Mouse (Mus musculus) megakaryocyte progenitor cell, adult 5-6 weeks (primary cell): Measurements from ENCODE around the gene St8sia6. TPM values are rescaled to one million over a fixed set of nuclear protein-coding genes. Genes with fewer than 3 reads are reported as not detected.
"Not testable (repeated sequence)": the region's sequence is repeated elsewhere in the genome, so short reads cannot be mapped to it uniquely, and the experiment has no call there.

Source experiments
- ATAC-seq: replicated peaks from 2 replicates; pipeline ENCODE4 v1.8.0; 2016; ENCODE audit warnings: mild to moderate bottlenecking, moderate TSS enrichment, inconsistent platforms; ENCODE audit not compliant: poor library complexity
- total RNA-seq, 2 experiments: library from RNA; stranded (forward) in 1 of 2; stranded (reverse) in 1 of 2; fragments of 157-497, 149-512 nt in 1 of 2; fragments of 200-1000 nt in 1 of 2; gene quantifications; 2 replicates each; pipeline versions ENCODE4 v1.2.3 to v1.2.4; 2015 to 2017

St8sia6 gene
- total RNA-seq, 2 experiments from 2014 or later, result 1.00 to 5.5 TPM

- ATAC-seq, result no peak; the same call in 1 of the 2 replicates
Observed at GRCm38 (mm10) chr2:13672426-13672825, 121.4 kb downstream of the St8sia6 start.

- no peak for ATAC-seq
Observed at GRCm38 (mm10) chr2:13634866-13635265, 159.0 kb downstream of the St8sia6 start.

- ATAC-seq, result no peak
Observed at GRCm38 (mm10) chr2:13630136-13630832, 163.6 kb downstream of the St8sia6 start.

GRCm38 (mm10) chr2:13603636-13604035 is 190.2 kb downstream of the St8sia6 start:
- ATAC-seq, result not testable (repeated sequence)

GRCm38 (mm10) chr2:13603093-13603492 is 190.8 kb downstream of the St8sia6 start:
- ATAC-seq, result no peak

Other genes with a start within 250 kb of the St8sia6 start
- 13.9 and 14.4 TPM in 2 replicates for gene Trdmt1, start 249.4 kb downstream of the St8sia6 start, total RNA-seq (2015)
- 16.4 and 17.7 TPM in 2 replicates for gene Trdmt1, start 249.4 kb downstream of the St8sia6 start, total RNA-seq (2017)
- gene Vim, start 220.1 kb downstream of the St8sia6 start, total RNA-seq (2015), result 816 and 1,066 TPM in 2 replicates
- gene Vim, start 220.1 kb downstream of the St8sia6 start, total RNA-seq (2017), result 743 and 949 TPM in 2 replicates